Mouse (Mus musculus) cerebellum, adult 11 months (tissue): ENCODE measurements around the gene Yme1l1.

Experiments
- DNase-seq: peaks from one replicate; pipeline ENCODE4 v3.0.0; 2022

The Yme1l1 gene

DNA sequence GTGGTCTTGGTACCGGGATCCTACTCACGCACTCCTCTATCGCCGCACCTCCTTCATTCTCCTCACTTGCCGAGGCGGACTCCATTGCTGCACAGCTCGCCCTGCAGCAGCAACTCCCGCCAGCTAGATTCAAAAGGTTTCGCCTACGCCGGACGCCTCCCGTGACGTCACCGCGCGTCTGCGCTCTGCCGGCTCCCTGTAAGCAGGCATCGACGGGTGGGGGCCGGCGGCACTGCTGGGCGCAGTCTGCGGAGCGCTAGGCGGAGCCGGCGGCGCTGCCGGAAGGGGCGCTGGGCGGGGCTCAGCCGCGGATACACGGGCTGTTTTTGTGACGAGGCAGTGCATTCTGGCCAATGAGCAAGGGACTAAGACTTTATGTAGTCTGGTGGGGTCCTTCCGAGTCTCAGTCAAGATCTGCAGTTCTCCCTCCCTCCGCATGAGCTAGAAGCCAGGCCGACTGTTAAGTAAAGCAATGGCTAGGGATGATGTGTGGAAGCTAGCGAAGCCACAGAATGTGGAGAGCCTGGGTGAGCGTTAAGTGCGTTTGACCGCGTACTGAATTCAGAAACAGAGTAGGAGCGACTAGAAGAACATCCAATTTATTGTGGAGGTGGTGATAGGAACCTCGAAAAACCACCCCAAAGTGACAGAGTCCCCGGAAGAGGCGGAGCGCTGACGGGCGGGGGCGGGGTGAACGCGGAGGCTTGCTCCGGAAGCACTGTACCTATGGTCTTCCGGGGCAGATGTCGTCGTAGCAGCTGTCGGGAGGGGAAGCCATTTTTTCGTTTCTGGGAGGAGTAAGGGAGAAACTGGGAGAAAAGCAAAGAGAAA, at the start of gene Yme1l1, which contains the start of gene Mastl:
Yme1l1 (plus strand) TSS at position 593 of the 831 bp plus-strand sequence.
Mastl (minus strand) TSS at position 248 of the 831 bp plus-strand sequence.
- peak; percentile 96 for DNase-seq

- DNase-seq, result no peak
Measured at GRCm38 (mm10) chr2:23119573-23119972, 36.6 kb upstream of the Yme1l1 start.

GRCm38 (mm10) chr2:23155199-23155621, 959 bp upstream of the Yme1l1 start:
- DNase-seq, result no peak

DNA sequence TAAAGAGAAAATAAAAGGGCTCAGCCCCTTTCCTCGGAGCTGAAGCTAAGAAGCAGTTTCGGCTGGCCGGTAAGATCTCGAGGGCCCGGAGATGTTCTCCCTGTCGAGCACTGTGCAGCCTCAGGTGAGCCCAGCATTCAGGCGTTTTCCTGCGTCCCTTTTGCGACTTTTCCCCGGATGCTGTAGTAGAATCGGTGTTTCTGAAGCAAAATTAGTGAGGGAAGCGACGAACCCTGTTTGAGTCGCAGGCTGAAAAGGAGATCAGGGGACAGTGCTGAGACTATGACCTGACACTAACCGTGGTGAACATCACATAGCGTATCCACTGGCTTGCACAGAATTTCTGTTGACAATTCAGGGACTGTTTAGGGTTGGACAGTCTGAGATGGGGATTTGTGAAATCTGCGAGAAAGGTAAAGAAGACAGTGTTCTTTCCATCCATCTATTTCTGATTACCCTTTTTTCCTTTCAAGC, 476 bp downstream of the Yme1l1 start:
- DNase-seq, result no peak

DNA sequence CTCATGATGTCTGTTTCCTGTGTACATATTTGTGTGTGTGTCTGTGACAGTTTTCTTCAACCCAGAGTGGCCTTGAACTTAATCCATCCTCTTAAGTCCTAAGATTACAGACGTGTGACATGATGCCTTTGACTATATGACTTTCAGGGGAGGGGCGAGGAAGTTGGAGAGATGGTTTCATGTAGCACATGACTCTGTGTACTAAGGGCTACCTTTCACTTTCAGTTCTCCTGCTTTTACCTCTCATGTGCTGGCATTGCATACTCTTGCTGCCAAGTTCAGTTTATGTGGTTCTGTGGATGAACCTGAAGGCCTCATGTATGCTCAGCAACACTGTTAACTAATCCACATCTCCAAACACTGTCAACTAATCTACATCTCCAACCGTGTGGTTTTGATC, 16.1 kb downstream of the Yme1l1 start:
- no peak for DNase-seq

DNA sequence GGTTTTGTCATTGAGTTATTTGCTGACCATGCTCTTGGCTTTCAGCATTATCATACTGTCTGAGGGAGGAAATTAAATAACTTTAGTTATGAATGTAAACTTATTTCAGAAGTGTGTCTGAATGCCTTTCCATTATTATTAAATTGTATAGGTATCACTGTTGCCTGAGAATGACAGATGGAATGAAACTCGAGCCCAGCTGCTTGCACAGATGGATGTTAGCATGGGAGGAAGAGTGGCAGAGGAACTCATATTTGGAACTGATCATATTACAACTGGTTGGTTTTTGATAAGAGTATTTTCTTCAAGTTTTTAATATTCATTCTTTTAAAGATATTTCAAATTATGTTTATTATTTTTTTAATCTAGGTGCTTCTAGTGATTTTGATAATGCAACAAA, 38.2 kb downstream of the Yme1l1 start:
- DNase-seq, result no peak

DNA sequence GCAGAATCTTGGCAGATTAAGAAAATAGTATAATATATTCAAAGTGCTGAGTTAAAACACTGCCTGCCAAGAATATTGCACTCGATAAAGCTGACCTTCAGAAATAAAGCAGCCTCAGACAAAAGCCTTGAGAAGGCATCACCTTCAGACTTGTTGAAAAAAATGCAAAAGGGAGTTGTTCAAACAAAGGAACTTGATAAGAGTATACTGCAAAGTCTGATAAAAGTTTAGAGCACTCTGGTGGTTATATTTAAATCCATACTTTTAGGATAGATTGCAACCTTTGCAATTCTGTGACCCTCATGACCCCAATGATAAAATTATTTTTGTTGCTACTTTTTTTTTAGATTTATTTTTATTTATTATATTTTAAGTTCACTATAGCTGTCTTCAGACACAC, 44.9 kb downstream of the Yme1l1 start:
- no peak for DNase-seq

- DNase-seq, result no peak
Measured at GRCm38 (mm10) chr2:23202900-23203670, 46.9 kb downstream of the Yme1l1 start.

- no peak for DNase-seq
Measured at GRCm38 (mm10) chr2:23207070-23207526, 50.9 kb downstream of the Yme1l1 start, which contains the start of gene 4931423N10Rik. 4931423N10Rik (plus strand) TSS chr2:23207476.

GRCm38 (mm10) chr2:23213661-23214060, 57.5 kb downstream of the Yme1l1 start:
- no peak for DNase-seq

DNA sequence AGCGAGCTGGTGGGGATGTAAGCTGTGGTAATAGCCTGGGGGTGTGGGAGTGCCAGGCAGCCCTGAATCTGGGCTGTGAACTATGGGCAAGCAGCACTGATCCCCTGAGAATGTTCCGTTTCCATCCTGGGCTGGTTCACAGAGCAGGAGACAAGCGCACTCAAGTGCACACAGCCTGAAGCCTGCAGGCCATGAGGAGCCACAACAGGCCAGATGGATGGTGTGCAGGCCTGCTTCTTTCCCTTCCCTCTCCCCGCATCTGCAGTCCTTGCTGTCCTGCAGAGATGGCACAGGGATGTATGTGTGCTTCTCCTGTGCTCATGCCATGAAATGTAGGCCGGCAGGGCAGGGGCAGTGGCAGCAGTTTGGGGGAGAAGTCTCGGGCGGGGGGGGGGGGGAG, 69.0 kb downstream of the Yme1l1 start:
- no peak for DNase-seq

DNA sequence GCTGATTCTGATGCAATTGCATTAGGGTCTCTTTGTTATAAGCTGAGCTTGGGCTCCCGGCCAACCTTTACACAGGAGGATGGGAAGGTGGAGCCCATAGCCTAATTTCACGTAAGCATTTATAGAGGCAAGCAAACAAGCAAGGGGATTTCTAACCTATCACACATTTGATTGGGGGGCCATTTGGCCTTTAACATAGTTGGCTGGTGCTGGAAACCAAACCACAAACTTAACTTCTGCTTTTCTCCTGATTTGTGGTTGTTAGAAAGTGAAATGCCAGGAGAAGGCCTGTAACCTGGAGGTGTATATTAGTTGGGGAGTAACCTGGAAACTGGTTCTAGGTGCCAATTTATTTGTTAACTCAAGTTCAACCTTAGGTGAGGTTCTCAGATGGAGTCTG, 72.3 kb downstream of the Yme1l1 start:
- DNase-seq, result no peak

- DNase-seq, result no peak
Measured at GRCm38 (mm10) chr2:23234065-23234773, 78.0 kb downstream of the Yme1l1 start.
